Comparison of ENCODE assay signal across 9 mouse cellular contexts in the genomic region with DNA sequence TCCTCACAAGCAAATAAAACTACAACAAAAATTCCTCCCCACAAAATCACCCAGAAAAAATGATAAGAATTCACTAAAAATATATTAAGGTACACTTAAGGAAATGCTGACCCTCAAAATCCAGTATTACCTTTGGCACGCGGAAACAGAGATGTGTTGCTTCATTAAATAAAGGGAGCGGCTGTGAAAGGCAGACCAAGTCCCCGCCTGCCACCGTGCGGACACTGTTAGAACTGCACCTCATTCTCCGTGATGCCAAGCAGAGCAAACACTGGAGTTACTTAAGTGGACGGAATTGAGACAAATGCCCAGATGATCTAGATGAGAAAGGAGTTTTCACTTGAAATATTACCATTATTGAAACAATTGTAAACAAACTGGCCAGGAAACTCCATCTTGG.
DNase-seq lines count a peak whose midpoint lies in the region; ATAC-seq and TF ChIP-seq lines count a peak whose summit lies in the region.
"Had no signal": no experiment of that assay in that cellular context is flagged by ENCODE, and none has a peak within 500 bp of the region (broad histone marks: within the 10 kb centered on the region; RNA-seq: fewer than 3 reads in every experiment).

No protein-coding gene starts in this region.

- H3K4me1 ChIP-seq in G1E (ENCODE audit: insufficient read depth, low read depth, low read length): no peaks in the 10 kb centered on the region
- H3K4me1 ChIP-seq in forebrain, embryonic 12.5 days: no peaks in the 10 kb centered on the region
- H3K4me1 ChIP-seq: limb, embryonic 15.5 days had no signal

- H3K27me3 ChIP-seq in G1E (ENCODE audit: insufficient read depth, low read length): no peaks in the 10 kb centered on the region
- no peaks in the 10 kb centered on the region for H3K27me3 ChIP-seq in forebrain, embryonic 12.5 days
- H3K27me3 ChIP-seq: limb, embryonic 15.5 days had no signal

- TF ChIP-seq CTCF in G1E (IDR thresholded peaks at IDR 0.05; ENCODE audit: low read depth, low read length): peak; percentile 77
- peak; percentile 100 for TF ChIP-seq CTCF in layer of hippocampus, adult 2 months (conservative IDR thresholded peaks at IDR 0.05)

- 4% methylated on average over 8 of the region's 8 CpGs for WGBS in forebrain, embryonic 12.5 days

- no peak overlapping the region for H3K9ac ChIP-seq in forebrain, embryonic 12.5 days
- H3K9ac ChIP-seq: limb, embryonic 15.5 days had no signal

- H3K9me3 ChIP-seq in G1E (replicated peaks): no peaks in the 10 kb centered on the region
- no peaks in the 10 kb centered on the region for H3K9me3 ChIP-seq in forebrain, embryonic 12.5 days
- H3K9me3 ChIP-seq: limb, embryonic 15.5 days had no signal

- no peaks in the 10 kb centered on the region for H3K36me3 ChIP-seq in G1E (replicated peaks)
- H3K36me3 ChIP-seq in forebrain, embryonic 12.5 days (replicated peaks): no peaks in the 10 kb centered on the region
- H3K36me3 ChIP-seq: limb, embryonic 15.5 days had no signal

- ATAC-seq in G1E (ENCODE audit: extremely low read depth, insufficient number of reproducible peaks, low FRiP score, poor library complexity, severe bottlenecking): peak; percentile 66
- peak; percentile 87 for ATAC-seq in forebrain, embryonic 12.5 days (ENCODE audit: low FRiP score)
- peak; percentile 78 to 89; a peak in 3 of 4 replicates for ATAC-seq in hematopoietic stem cell, adult 5-6 weeks (replicated peaks in 1 of 2; ENCODE audit: insufficient read depth in 1 of 2, low FRiP score in 2 of 2, low TSS enrichment in 1 of 2, low read depth in 1 of 2, poor library complexity in 2 of 2, severe bottlenecking in 2 of 2)

- peak; percentile 6 for DNase-seq in G1E (ENCODE audit: low spot score)
- peak; percentile 34 for DNase-seq in c-Kit-positive CD71-positive TER-119-negative erythroid progenitor cells, embryonic 14.5 days (ENCODE audit: low read depth)
- DNase-seq in layer of hippocampus, adult 2 months (ENCODE audit: low spot score in 2 of 2): peak; percentile 87 to 96
- DNase-seq in lung, postnatal 10 days: peak; percentile 90
- DNase-seq in ovary, postnatal 36 days (ENCODE audit: low spot score): peak; percentile 84
- DNase-seq in thymus, postnatal 14 days: peak; percentile 87

- no peak overlapping the region for H3K4me2 ChIP-seq in forebrain, embryonic 12.5 days
- H3K4me2 ChIP-seq: limb, embryonic 15.5 days had no signal

- no peak overlapping the region for H3K4me3 ChIP-seq in G1E (ENCODE audit: low read depth, low read length)
- no peak overlapping the region for H3K4me3 ChIP-seq in forebrain, embryonic 12.5 days (replicated peaks)
- H3K4me3 ChIP-seq in layer of hippocampus, adult 2 months: no peak overlapping the region
- H3K4me3 ChIP-seq: limb, embryonic 15.5 days had no signal

- H3K27ac ChIP-seq in forebrain, embryonic 12.5 days: no peak overlapping the region
- no peak overlapping the region for H3K27ac ChIP-seq in layer of hippocampus, adult 2 months
- H3K27ac ChIP-seq: limb, embryonic 15.5 days had no signal

Comparison
In these comparisons a context has a peak if more than half of its experiments do, and no peak if none do; other contexts are left out.
1. DNase-seq: peak in every context shown above with its lines; median percentile 92 in layer of hippocampus, adult 2 months; 90 in lung, postnatal 10 days; 87 in thymus, postnatal 14 days; 84 in ovary, postnatal 36 days; 34 in c-Kit-positive CD71-positive TER-119-negative erythroid progenitor cells, embryonic 14.5 days; 6 in G1E.